Mouse (Mus musculus) myocyte (in vitro differentiated cells): ENCODE data around the gene Tbx4.

Experiments
- CEBPB ChIP-seq: IDR thresholded peaks from 2 replicates; pipeline ENCODE4 v1.6.1; 2011; ENCODE audit warnings: mild to moderate bottlenecking, moderate library complexity; ENCODE audit not compliant: poor library complexity, insufficient read depth, severe bottlenecking
- MYOG ChIP-seq, 3 experiments: IDR thresholded peaks; one replicate each; pipeline ENCODE4 v1.6.1; 2011; ENCODE audit warnings: control low read depth in 2 of 3, low read depth in 2 of 3, mild to moderate bottlenecking in 2 of 3; ENCODE audit not compliant: insufficient read length in 2 of 3, control insufficient read depth in 1 of 3, insufficient read depth in 1 of 3
- POLR2A ChIP-seq: IDR thresholded peaks from one replicate; pipeline ENCODE4 v1.6.1; 2011; ENCODE audit warnings: low read depth, mild to moderate bottlenecking, control low read depth, moderate library complexity; ENCODE audit not compliant: insufficient read length
- POLR2AphosphoS2 ChIP-seq: IDR thresholded peaks from one replicate; pipeline ENCODE4 v1.6.1; 2011; ENCODE audit warnings: low read depth, control low read depth; ENCODE audit not compliant: insufficient read length
- TCF3 ChIP-seq: IDR thresholded peaks from one replicate; pipeline ENCODE4 v1.6.1; 2011; ENCODE audit warnings: low read depth, control low read depth; ENCODE audit not compliant: insufficient read length

- TF ChIP-seq TCF3 (no peak), POLR2AphosphoS2 (no peak), POLR2A (no peak), CEBPB (no peak), MYOG (IDR thresholded peaks at IDR 0.05; ENCODE audit: control insufficient read depth in 1 of 3, insufficient read depth in 1 of 3, insufficient read length in 2 of 3, low read depth in 2 of 3) (no peak)
Observed at GRCm38 (mm10) chr11:85887273-85887672, 1.1 kb downstream of the Tbx4 start.
